Mouse (Mus musculus) c-Kit-positive CD71-negative TER-119-negative erythroid progenitor cells, embryonic 14.5 days (primary cell): Measurements from ENCODE around the gene Gm37240.
"Not testable (repeated sequence)": the region's sequence is repeated elsewhere in the genome, so short reads cannot be mapped to it uniquely, and the experiment has no call there.

Source experiments
- DNase-seq: peaks from one replicate; pipeline ENCODE4 v3.0.0-alpha.2; 2013; ENCODE audit warnings: low read depth

Gm37240 gene

DNA sequence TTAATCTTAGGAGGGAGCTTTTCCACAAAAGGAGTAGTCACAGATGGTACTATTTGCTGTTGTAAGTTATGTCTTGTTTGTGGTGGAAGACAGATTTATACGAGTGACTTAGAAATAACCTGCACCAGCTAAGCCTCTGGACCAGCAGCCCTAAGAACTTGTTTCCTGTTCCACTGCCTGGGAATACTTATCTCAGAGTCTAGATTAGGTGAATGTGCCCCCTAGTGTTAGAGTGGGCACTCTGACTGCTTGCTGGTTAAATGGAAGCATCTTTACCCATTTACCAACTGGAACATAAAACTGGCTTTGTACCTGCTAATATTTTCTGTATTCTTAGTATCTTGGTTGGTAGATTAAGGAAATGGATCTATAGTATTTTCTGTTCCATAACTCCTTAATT is 997.7 kb downstream of the Gm37240 start:
- DNase-seq, result no peak

DNA sequence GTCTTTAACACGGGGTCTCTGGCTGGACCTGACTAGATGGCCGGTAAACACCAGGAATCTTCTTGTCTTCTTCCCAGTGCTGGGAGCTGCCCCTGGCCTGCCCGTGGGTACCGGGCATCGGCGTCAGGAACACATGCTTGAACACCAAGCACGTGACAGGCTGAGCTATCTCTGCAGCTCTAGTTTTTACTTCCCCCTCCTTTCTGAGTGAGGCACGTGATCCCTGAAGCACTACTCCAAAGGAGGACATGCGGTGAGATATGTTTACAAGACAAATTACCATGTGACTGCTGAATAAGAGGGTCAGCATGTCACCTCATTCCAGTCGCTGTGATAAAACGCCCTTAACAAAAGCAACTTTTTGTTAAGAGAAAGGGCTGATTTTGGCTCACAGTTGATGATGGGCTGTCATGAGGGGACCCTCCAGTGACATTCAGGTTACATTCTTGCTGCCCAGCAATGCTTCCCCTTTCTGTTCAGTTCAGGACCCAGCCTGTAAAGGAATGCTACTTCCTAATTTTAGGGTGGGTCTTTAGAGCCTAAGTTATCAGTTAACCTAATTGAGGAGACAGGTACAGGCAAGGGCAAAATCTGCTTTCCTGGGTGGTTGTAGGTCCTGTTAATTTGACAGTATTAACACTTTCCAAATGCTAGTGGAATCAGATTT is 1003.4 kb downstream of the Gm37240 start:
- peak; percentile 26 for DNase-seq

DNA sequence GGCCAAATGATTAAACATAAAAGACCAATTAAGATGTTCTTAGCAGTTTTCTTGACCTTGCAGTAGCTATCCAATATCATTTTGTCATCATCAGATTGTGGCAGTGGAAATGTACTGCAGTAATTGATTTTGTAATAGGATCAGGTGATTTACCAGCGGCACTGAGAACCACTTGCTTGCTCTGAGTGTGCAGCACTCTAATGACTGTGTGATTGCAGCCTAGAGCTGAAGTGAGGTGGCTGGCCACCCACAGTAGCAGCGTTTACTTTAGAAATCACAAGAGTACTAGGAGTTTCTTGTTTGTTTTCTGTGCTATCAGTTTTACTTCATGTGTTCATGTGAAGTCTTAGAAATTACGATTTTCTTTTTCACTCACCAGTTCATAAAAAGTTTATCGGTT is 1011.1 kb downstream of the Gm37240 start:
- no peak for DNase-seq

DNA sequence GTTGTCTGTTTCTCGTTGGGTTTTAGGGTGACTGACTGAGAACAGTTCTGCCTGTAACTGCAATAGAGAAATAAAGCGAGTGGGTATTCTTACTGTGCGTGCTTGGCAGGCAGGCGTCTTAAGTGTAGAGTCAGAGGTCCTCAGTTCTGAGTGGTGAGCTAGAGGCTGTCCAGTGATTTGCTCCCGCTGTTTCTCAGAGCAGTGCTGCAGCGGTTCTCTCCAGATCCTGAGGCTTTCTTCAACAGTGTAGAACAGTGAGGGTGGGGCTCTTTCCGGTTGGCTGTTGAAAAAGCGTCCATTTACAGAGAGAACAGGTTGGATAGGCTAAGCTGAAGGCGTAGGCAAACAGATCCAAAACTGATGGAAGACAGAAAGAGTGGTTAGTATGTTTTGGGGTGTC is 1012.0 kb downstream of the Gm37240 start:
- DNase-seq, result no peak

DNA sequence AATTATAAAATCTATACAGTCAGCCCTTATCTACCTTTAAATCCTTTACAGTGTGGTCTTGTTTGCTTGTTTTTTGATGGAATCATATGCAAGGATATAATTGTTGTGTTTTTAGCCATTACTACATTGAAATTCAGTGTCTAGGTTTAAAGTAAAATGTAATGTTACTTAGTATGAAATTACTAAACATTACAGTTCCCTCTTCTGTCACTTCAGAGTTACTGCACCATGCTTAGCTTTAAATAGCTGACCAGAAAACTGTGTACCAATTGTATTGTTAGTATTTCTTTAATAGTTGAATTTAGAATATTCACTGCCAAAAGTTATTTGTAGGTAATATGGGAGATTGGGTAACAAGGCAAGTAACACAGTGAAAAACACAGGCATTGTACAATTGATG is 1017.2 kb downstream of the Gm37240 start:
- no peak for DNase-seq

DNA sequence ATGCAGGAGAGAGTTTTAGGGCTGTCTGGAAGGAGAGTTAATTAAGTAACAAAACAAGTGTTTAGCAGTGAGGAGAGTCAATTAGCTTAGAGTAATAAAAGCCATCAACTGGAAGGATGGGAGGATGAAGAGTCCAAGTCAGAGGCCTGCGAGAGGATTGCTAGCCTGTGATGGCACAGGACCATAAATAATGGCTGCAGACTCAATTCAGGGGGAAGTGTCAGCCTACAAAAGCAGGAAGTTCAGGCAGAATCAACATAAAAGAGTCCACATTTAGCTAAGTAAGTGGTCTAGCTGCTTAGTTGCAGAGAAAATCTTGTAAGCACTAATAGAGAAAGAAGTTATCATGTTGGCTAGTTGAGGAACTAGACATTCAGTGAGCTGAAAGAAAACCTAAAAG is 1019.3 kb downstream of the Gm37240 start:
- no peak for DNase-seq

DNA sequence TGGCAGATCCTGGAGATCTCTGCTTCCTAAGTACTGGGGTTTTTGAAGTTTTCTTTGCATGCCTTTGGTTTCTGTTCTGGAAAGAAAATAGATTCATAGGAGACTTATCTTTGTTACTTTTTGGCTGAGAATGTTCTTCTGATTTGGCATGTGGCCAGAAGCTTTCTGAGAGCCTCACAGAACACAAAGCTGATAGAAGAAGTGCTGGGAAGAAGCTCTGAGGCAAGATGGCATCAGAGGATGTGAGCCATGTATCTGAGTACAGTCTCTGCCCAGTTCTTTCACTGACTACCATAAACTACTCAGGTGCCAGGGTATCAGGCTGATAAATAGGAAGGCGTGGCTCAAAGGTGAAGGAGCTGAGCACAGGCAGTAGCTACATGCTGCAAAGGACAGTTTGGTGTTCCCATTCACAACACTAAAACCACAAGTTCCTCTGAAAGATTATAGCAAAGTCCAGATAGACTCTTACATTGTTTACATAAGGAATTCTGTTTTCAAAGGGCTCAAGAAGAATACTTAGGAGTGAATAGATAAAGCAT is 1019.8 kb downstream of the Gm37240 start:
- DNase-seq, result no peak

DNA sequence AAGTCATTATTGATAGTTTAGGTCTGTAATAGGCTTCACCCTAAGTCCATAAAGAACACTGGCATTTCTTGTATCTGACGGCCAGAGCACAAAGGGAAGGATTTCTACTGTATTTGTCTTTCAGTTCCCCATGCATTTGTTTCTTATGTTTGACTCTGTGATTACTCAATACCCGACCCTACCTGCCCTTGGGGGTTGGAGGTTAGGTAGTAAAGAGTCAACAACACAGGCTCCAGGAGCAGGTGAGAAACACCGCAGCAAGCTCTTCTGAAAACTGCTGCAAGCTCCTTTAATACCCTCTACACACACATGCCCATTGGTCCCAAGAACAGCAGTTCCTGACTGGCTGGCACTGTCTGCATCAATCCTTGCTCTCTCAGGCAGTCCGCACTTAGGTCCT is 1020.5 kb downstream of the Gm37240 start:
- DNase-seq, result no peak

DNA sequence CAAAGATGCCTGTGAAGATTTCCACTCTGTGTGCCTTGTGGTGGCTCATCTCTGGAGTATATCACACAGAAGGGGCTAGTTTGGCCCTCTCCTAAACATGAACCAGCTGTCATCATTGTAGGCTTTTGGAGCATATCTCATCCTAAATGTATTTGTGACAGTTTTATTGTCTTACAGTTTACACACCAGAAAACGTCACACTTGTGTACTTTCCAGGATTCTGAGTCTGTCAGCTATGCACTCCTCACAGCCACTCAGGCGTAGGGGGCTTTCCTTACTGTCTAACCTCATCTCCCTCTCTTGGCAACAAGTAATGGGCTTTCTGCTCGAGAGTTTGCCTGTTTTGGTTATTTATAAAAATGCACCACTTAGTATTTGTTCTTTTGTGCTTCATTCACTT is 1021.6 kb downstream of the Gm37240 start:
- no peak for DNase-seq

DNA sequence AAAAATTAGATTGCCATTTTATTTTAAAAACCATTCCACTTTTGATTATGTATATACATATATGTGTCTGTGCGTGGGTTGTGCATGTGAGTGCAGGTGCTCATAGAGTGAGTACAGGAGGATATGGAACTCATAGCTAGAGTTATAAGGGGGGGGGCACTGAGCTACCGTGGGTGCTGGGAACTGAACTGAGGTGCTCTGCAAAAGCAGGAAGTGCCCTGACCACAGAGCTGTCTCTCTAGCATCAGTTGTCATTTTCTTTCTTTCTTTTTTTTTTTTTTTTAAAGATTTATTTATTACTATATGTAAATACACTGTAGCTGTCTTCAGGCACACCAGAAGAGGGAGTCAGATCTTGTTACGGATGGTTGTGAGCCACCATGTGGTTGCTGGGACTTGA is 1025.5 kb downstream of the Gm37240 start:
- DNase-seq, result not testable (repeated sequence)

DNA sequence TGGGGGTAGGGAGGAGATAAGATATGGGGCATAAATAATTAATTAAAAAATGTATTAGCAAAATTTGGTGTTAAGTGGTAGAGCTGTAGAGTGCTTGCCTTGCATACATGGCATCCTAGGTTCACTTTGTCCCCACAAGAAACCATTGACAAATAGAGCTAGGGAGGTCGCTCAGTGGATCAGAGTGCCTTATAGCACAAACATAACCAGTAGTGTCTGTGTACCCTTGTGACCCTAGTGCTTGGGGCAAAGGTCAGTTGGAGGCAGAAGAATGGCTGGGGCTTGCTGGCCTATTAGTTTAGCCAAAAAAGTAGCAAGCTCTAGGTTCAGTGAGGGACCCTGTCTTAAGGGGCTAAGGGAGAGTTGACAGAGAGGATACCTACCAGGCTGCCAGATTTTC is 1026.6 kb downstream of the Gm37240 start:
- DNase-seq, result no peak

DNA sequence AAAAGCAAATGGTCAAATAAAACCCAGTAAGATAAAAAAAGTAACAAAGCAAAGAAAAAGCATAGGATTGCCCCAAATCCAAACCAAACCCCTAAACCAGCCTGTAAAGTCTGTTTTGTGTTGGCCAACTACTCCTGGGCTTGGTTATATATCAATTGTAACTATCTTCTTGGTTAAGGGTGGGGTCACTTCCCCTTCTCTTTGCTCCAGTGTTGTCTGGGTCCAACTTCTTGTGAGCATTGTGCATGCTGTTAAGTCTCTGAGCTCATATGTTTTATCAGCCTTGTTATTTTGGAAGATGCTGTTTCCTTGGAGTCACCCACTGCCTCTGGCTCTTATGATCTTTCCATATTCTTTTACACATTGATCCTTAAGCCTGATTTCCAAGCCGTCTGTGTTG is 1032.9 kb downstream of the Gm37240 start:
- DNase-seq, result no peak

DNA sequence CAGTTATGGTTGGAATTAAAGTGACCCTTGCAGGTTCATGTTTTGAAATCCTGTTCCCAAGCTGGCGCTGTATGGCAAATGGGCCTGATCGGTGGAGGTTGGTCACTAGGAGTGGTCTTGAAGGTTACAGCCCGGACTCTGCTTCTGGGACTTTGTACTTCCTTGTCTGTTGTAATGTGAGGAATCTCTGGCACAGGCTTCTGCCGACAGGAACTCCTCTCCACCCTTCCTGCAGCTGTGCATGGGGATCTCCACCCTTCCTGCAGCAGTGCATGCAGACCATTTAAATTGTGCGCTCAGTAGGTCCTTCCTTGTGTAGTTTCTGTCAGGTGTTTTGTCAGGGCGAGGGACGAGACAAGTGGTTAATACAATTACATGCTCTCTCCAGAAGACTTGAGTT is 1034.4 kb downstream of the Gm37240 start:
- no peak for DNase-seq

DNA sequence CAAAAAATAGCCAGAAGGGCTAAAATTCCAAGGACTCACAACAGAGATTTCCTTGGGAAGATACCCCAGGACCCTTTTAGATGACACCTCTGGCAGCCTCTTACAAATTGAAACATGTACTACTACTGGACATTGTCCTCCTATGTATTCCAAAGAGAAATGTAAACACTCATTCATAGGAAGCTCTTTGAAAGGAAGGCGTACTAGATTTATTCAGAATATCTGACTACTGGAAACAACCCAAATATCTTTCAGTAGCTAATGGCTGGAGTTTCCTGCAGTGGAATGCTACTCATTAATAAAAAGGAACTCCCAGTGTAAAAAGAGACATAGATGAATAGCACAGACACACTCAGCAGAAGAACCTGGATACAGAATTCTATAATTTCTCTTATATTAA is 1035.5 kb downstream of the Gm37240 start:
- no peak for DNase-seq

DNA sequence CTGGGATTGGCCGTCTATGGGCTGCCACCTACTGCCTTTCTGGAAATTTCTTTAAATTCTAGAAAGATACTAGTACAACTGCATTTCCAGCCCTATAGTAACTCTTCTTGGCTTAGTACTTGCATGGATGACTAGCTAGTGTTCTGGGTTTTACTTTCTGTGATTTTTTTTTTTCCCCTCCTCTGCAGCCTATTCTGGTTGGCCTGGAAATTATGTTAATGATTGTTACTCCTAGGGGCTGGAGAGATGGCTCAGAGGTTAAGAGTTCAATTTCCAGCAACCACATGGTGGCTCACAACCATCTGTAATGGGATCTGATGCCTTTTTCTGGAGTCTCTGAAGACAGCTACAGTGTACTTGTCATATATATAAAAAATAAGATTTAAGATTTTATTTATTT is 1036.9 kb downstream of the Gm37240 start:
- no peak for DNase-seq

DNA sequence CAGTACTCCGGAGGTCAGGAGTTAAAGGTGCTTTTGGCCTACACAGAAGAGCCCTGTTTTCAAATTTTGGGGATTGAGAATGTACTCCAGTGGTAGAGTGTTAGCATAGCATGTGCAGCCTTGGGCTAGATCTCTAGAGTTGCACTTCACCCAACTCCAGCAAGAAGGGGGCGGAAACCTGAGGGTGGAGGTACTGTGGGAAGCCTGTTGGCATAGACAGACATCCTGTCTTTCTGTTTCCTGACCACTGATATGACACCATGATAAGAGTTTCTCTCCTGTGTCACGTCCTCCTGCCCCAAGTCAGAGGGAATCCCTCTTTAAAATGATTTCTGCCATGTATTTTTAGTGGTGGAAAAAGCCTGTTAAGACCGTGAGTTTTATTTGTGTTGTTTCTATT is 1038.5 kb downstream of the Gm37240 start:
- peak; percentile 19 for DNase-seq

DNA sequence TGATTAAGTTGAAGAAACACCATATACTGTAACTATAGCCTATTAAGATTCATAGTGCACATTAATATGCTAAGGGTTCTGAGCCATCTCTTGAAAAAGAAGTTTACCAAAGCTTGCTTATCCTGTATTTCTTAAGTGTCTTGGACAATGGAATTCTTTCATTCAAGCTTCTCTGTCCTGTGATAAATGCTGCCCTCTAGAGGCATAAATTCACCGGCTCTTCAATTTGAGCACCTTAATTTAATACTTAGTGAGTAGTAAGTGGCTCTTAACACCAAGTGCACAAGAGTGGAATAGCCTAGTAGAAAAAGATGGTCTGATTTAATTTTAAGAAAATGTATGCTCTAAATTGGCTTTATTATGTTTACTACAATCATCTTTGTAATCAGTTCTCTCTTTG is 1043.7 kb downstream of the Gm37240 start:
- peak; percentile 56 for DNase-seq

DNA sequence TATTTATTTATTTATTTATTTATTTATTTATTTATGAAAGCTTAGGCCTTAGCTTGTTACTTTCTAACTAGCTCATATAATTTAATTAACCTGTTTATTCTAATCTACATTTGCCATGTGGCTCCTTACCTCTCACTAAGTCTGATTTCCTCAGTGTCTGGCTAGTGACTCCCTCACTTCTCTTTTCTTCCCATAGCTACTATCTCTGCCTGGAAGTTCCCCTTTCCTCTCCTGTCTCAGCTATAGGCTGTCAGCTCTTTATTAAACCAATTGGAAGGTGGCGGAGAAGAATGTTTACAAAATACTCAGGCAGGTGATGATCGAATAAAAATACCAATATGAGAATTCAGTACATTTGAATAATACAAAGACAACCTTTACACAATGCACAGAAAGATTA is 1044.5 kb downstream of the Gm37240 start:
- no peak for DNase-seq

DNA sequence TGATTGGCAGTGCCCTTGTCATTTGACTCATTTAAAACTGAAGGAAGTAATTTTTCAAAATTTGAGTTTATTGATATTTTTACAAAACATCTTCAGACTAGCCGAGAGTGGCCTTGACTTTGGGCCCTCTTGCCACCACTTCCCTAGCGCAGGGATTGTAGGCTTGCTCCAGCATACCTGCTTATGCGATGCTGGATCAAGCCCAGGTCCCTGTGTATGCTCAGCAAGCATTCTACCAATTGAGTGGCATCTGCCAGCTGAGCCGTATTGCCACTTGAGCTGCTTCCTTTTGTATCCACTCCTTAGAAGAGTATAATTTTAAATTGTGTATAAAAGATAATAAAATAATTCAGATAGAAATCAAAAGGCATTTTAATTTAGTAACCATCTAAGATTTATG is 1046.0 kb downstream of the Gm37240 start:
- no peak for DNase-seq

DNA sequence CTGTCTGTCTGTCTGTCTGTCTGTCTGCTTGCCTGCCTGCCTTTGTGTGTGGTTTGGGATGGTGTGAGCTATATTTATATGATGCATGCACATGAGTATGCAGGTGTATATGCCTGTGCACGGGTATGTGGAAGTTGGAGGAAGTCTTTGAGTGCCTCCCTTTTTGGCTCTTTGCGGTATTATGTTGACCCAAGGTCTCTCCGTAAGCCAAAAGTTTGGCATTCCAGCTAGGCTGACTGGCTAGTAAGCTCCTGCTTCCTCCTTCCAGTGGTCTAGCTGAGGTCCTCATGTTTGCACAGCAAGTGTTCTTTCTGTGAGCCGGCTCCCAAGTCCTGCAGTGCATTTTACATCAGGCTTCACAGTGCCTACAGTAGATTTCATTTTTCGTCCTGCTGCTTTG is 1047.8 kb downstream of the Gm37240 start:
- DNase-seq, result no peak

DNA sequence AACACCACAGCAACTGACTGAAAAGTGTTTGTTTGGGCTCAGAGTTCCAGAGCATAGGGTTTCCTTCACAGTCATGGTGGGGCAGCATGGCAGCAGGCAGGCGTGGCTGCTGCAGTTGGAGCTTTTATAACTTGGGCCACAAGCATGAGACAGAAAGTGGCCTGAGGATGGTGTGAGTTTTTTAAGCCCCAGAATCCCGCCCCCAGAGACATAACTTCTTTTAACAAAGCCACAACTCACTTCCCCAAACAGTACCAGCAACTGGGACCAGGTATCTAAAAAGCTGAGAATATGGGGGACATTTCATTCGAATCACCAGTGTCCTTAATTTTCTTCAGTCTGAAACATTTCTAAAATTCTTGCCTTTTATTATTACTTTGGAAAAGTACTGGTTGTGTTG is 1049.3 kb downstream of the Gm37240 start:
- no peak for DNase-seq

DNA sequence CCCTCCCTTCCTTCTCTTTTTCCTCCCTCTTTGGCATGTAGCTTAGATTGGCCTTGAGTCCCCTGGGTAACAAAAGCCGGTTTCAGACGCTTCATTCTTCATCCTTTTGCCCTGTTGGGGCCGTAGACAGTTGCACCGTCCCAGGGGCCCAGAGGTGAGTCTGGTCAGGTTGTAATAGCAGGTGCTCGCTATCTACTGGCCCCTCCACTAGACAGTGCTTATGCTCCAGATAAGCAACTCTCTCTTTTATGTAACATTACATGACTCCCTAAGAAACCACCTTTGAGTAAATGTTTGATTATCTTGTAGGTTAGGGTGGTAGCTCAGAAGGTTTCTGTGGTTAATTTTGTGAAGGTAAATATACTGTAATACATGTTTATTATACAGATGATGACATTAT is 1051.3 kb downstream of the Gm37240 start:
- DNase-seq, result no peak

DNA sequence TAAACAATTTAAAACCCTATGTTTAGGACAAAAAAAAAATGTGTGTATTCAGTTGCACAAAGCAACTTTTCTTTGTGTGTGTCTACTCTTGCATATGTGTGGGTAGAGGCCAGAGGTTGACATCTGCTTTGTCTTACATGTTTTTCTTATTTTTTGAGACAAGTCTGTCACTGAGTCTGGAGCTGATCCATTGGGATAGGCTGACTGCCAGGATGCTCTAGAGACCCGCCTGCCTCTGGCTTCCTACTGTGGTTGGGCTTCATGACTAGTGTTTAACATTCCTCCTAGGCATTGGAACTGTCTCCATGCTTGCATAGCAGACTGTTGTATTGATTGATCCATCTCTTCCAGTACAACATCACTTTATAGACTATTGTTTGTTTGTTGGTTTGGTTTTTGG is 1058.0 kb downstream of the Gm37240 start:
- DNase-seq, result no peak

DNA sequence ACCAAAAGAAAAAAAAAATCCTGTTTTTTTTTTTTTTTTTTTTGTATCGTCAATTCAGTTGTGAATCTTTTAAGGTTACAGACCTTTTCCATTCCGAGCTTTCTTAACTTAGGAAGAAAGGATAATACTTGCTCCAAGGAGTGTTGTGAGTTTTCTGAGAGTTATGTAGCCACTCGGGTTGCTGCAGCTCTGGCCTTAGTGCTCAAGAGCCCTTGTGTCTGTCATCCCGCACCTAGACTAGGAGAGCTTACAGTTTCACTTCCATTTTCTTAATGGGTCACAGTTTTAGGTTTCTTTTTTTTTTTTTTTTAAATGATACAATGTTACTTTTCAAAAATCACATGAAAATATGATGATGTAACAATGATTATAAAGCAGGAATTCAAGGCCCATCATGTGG is 1059.7 kb downstream of the Gm37240 start:
- DNase-seq, result no peak

DNA sequence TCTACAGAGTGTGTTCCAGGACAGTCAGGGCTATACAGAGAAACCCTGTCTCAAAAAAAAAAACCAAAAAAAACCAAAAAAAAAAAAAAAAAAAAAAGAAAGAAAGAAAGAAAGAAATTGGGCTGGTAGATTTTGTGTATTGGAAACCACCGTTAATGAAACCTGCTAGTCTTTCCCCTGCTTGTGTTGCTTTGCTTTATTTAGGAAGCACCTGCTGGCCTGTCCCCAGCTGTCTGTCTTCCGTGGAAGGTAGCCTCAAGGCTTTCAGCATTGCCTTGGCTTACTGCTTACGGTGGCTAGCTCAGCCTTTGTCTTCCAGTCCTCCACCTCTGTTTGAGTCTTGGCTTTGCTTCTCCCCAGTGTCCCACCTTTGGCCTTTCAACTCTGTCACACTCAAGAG is 1060.4 kb downstream of the Gm37240 start:
- DNase-seq, result no peak
